Mouse (Mus musculus): ENCODE data around the gene Hist1h1t.
A peak's percentile ranks its signal among the peaks of the same experiment; 100 is the strongest.

Hist1h1t gene

DNA sequence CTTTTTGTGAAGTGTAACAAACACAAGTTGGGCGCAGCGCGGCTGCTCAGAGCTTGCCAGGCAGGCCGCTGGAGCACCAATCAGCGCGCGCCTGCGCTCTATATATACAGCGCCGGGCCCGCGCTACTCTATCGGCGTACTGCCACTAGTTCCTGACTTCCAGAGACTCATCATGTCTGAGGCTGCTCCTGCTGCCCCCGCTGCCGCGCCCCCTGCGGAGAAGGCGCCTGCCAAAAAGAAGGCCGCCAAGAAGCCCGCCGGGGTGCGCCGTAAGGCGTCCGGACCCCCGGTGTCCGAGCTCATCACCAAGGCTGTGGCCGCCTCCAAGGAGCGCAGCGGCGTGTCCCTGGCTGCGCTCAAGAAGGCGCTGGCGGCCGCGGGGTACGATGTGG, 43.1 kb downstream of the Hist1h1t start, which contains the start of gene Hist1h1c:
Gene Hist1h1c (plus strand): TSS at position 132 of the 392 bp plus-strand sequence.
- DNase-seq: peak; percentile 96

DNA sequence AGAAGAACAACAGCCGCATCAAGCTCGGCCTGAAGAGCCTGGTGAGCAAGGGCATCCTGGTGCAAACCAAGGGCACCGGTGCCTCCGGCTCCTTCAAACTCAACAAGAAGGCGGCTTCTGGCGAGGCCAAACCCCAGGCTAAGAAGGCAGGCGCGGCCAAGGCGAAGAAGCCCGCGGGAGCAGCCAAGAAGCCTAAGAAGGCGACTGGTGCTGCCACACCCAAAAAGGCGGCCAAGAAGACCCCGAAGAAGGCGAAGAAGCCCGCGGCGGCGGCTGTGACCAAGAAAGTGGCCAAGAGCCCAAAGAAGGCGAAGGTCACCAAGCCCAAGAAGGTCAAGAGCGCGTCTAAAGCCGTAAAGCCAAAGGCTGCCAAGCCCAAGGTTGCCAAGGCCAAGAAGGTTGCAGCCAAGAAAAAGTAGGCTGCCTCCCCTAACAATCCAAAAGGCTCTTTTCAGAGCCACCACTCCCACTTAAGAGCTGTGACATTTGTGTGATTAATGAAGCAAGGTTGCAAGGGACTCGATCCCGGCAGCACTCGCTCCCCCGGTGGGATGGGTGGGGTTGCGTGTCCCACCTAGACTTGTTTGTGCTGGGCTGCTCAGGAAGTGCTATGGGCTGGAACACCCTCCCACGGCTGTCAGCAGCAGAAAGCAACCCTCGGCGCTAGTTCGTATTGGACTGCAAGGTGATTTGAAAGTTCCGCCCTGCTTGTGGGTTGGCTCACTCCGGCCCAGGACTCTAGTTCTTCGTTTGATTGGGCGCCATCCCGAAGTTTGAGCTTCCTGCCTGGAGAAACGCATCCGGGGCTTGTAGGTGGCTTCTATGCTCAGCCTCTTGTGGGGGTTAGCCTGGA, 43.7 kb downstream of the Hist1h1t start:
- DNase-seq: peak; percentile 93

DNA sequence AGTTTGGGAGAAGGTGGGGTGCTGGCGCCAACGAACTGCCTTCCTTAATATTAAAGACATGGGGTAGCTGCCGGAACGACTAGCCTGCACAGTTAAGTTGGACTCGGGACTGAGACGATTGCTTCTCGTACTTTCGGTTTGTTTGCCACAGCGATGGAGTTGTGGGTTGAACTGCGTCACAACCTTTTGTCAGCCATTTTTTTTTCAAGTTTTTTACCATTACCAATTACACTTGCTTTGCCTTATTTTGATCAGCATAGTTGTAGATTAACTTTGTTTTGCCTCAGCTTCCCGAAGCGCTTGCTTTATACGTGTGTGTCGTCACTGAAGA, 44.3 kb downstream of the Hist1h1t start:
- DNase-seq: no peak

DNA sequence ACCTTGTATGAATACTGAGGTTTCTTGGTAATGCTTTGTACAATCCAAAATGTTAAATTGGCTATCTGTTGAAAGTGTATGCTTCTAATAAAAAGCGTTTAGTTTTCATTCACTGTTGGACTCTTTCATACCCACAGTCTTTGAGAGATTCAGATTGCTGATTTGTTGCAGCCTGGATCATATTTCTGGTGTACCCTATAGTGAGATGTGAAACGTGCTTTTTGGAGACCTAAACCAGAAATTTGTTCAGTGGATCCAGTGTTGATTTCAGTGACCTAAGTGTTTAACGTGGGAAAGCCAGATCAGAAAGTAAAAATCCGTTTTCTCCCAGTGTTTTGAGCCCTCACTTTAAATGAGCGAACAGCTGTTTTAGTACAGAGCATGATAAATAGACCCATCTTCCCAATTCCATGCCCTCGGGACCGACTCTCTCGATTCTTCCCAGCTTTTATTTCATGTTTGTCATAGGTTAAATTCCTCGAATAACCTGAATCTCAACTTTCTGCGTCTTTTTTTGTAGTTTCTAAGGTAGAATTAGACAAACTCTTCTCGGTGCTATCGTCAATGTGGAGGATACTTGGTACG, 44.7 kb downstream of the Hist1h1t start:
- no peak for DNase-seq

DNA sequence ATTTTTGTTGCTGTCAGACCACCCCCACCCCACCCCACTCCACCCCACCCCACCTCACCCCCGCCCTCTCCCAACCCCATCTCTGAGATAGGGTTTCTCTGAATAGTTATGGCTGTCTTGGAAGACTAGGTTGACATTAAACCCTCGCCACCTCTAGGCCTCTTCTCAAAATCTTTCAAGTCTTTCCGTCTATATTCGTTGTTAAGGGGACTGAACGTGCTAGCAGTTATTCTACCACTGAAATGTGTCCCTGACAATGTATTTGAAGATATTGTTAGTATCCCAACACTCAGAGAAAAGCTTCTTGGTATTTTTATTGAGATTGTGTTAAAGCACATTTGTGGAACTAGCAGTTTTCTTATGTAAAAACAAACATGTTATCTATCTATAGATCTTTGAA, 45.3 kb downstream of the Hist1h1t start:
- peak; percentile 55 for DNase-seq

DNA sequence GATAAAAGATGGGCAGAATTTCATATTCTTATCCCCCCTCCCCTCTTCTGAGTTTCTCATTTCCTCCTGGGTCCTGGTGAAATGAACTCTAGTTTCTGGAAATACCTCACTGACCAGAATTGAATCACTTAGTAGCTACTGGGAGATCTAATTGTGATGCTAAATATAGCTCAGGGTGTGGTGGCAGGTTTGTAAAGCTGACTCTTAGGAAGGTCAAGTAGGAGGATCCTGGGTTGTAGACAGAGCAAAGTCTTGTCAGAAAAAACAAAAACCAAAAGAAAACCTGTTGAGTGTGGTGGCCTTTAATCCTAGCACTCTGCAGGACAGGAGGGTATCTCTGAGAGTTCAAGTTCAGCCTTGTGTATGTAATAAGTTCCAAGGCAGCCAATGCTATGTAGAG, 46.4 kb downstream of the Hist1h1t start:
- DNase-seq: no peak

DNA sequence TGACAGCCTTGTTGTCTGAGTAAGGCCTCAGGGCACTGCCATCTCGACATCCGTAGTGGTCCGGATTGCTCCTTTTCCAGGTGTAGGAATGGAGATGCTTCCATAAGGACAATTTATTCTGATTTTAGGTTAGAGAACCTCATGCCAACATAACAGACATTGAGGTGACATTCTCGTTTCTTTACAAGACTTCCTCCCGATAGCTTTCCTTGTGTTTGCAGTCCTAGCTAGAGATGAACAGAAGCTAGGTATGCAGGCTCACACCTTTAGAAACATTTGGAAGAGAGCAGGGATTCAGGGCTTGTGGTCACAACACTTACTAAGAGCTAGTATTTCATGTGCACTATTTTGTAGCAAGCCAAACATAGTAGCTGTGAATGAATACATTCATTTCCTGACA, 47.6 kb downstream of the Hist1h1t start:
- DNase-seq: no peak

DNA sequence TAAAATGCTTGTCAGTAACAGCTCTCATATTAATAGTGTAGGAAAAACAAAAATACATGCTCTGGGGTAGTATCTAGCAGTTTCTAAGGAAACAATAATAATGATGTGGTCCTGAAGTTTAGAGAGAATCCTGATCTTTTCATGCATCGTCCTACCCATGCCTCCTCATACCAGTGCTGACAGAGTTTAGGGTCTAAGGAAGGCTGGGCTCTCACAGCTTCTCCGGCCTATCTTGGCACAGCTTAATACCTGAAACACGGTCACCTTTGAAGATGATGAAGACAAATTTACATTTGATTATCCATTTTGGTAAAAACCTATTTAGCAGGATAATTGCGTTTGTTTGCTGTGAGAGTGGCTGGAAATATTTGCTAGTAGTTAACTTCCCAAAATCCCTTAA, 48.3 kb downstream of the Hist1h1t start:
- no peak for DNase-seq

DNA sequence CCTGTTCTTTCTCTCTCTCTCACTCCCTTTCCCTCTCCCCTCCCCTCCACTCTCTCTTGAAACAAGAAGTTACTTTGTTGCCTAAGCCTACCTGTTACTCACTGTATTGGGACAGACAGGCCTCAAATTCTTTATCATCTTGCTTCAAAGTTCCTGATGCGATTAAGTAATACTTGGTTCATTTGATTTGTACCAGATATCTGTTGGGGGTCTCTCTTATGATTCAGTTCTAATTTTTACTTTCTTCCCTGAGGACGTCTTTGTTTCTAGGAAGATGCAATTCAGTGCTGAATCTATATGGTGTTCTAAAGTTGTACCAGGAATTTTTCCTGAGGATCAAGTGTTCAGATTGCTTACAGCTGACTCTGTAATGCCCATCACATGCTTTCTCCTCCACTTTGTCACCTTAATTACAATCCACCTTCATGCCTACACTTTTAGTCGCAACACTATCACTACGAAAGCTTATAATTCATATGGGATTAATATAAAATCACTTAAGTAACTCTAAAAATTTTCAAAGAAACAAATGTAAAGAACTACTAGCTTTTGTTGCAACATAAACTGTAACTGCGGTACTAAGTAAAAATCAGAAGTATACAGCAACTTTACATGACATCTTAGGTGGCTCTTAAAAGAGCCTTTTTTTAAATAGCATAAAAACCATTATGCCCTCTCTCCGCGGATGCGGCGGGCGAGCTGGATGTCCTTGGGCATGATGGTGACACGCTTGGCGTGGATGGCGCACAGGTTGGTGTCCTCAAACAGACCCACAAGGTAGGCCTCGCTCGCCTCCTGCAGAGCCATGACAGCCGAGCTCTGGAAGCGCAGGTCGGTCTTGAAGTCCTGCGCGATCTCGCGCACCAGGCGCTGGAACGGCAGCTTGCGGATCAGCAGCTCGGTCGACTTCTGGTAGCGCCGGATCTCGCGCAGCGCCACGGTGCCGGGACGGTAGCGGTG, 49.1 kb downstream of the Hist1h1t start:
- DNase-seq: peak; percentile 53

DNA sequence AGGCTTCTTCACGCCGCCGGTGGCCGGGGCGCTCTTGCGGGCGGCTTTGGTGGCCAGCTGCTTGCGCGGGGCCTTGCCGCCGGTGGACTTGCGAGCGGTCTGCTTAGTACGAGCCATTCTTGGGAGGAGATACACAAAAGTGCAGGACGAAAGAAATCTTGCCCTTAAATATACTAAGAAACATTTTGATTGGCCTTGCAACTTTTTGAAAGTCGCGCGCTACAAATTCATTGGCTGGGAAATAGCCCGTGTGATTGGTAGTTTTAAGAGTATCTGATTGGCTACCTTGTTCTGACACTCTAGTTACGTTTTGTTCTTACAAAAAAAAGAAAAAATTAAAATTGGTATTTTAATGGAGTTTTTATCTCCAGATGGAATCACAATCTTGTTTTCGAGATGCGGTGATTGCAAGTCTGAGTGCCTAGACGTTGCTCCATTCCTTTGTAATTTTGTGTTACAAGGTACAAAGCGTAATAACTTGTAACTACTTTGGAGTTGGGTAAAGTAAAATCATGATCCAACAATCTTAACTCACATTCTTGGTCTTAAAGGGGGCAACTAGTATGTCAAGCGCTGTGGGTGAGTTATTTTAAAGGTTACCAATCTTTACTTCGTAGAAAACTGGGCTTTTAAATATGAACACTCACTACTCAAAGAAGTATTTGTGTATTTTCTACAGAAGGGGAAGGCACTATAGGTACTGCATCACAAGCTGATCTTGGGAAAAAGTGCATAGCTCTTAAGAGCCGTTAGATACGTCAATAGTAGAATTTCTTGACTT, 50.0 kb downstream of the Hist1h1t start, which contains the start of gene Hist1h3c:
Gene Hist1h3c (minus strand): TSS at position 222 of the 781 bp plus-strand sequence.
- DNase-seq: peak; percentile 87

All from liver (tissue).